Mouse (Mus musculus) WW6 (cell line): Measurements from ENCODE around the gene Trove2.
"Not testable (repeated sequence)": the region's sequence is repeated elsewhere in the genome, so short reads cannot be mapped to it uniquely, and the experiment has no call there.

Experiments
- DNase-seq: peaks from one replicate; pipeline ENCODE4 v3.0.0-alpha.2; 2013; ENCODE audit warnings: low read depth, low spot score

Trove2 gene

GRCm38 (mm10) chr1:143739361-143740350 lies 37.2 kb downstream of the Trove2 start:
- DNase-seq = no peak

- no peak for DNase-seq
Observed at GRCm38 (mm10) chr1:143738811-143739210, 38.1 kb downstream of the Trove2 start.

DNA sequence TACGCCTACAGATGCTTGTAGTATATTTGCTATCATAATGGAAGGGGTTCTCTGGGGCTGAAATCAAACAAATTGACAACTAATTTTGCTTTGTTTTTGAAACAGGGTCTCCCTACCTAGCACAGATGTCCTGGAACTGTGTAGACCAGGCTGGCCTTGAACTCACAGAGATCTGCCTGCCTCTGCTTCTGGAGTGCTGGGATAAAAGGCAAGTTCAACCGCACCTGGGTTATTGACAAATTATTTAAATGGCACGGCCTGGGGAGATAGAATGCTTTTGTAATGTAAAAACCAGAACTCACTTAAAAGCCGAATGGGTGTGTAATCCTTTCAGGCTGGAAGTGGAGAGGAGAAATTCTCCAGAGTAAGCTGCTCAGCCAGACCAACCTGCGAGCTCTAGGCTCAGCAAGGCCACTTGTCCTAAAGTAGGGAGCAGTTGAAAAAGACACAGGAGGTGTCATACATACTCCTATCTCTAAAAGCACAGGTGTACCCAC lies 42.9 kb downstream of the Trove2 start:
- no peak for DNase-seq

GRCm38 (mm10) chr1:143731691-143732090 lies 45.2 kb downstream of the Trove2 start:
- no peak for DNase-seq

DNA sequence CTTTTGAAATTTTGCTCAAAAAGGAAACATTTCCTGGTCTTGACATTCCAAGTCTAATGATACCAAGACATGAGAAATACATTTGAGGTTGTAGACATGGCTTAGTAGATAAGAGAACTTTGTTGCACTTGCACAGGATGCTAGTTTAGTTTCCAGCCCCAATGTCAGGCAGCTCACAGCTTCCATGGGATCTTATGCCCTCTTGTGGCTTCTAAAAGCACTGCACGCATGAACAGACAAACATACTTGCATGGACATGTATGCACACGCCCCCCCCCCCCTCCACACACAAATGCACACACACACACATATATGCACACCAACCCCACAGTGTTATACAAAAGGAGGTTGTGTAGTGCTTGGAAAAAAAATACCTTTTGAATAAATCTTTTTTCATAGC lies 46.0 kb downstream of the Trove2 start:
- DNase-seq = no peak

- no peak for DNase-seq
Observed at GRCm38 (mm10) chr1:143727701-143728445, 49.0 kb downstream of the Trove2 start.

DNA sequence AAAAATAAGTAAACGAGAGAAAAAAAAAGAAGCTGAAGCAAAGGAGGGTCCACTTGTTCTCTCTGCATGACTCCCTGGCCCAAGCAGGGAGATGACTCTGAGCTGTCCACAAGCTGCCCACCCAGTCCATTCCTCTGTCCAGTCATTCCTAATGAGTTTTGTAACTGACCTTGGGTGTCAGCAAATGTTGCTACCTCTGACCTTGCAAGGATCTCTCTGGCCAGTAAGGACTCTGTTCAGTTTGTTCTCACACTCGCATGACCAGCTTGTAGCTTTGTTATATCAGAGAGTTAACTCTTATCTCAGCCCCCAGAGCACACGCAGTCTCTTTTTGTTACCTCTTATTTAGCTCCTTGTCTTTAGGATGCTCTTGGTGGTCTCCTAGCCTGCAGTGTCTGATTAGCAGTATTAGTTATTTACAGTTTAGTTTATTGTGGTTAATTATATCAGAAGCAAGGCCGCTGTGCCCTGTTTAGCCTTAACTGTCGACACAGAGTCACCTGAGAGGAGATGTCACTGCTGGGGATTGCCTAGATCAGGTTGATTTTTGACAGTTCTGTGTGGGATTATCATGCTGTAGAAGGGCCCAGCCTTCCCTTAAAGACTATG lies 52.3 kb downstream of the Trove2 start:
- no peak for DNase-seq

GRCm38 (mm10) chr1:143716038-143716437 lies 60.8 kb downstream of the Trove2 start, which contains the start of gene Glrx2:
Glrx2 (plus strand) TSS chr1:143716338.
- DNase-seq = not testable (repeated sequence)

DNA sequence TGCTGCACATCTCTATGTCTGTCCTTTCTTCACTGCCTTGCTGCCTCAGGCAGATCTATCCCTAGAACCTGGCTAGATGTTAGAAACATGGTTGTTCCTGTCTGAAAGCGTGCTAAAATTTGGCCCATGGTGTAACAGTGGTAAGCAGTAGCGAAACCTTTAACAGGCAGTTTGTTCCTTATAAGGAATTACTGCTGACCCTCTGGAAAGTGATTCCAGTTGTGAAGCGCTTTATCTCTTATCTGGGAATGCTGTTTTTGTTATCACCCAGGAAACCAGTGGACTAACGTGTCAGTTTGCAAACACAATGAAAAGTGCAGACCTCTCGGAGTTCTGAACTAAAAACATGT lies 66.3 kb downstream of the Trove2 start:
- DNase-seq = no peak

DNA sequence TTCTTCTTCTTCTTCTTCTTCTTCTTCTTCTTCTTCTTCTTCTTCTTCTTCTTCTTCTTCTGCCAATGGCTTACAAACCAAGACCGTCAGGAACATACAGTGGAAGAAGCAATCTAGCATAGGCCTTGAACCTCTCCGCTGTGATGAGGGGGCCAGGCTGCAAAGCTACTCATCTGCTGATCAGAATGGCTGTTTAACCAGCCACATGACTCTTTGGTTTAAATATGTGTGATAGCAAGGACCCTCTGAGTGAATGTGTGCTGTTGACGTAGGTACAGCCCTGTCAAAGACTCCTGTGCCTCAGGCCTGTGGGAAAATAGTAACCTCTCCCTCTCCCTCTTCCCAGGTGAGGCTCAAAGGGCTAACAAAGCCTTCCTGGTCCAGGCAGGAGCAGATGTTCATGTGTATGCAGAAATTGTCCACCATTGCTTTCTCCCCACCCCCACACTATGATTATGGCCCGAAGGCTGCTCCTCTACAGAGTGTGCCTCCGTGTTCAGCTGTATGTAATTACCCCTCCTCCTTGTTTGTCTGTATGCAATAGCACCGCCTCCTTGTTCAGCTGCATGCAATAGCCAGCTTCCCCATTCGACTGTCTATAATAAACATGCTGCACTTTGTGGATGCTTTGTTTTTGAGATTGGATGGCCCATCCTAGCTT lies 66.8 kb downstream of the Trove2 start:
- no peak for DNase-seq

GRCm38 (mm10) chr1:143708361-143708760 lies 68.5 kb downstream of the Trove2 start:
- DNase-seq = no peak

GRCm38 (mm10) chr1:143707006-143707405 lies 69.9 kb downstream of the Trove2 start:
- no peak for DNase-seq

GRCm38 (mm10) chr1:143702741-143703262 lies 74.1 kb downstream of the Trove2 start, which contains the start of gene Cdc73:
Cdc73 (minus strand) TSS chr1:143702893.
- DNase-seq = peak; percentile 56

DNA sequence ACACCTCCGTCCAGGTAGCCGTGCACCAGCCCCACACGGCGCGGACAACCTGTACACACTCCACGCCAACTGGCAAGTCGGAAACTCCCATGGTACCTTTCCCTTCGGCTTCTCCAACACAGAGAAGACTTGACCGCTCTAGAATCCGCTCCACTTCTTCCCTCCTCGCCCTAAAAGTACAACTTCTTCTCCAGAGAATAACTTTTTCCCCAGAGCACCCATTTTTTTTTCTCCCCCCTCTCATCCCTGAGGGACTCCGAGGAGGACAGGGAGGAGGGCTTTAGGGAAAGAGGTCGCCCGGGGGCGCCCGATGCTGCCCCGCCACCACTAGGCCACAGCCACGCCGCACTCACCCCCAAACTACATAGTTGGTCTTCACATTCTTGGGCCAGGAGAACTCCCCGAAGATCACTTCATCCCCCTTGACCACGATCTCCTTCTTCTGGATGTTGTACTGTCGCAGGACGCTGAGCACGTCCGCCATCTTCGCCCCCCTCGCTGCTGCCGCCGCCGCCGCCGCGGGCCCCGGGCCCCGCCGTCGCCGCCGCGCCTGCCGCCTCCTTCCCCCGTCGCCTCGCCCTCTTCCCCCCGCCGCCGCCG lies 74.6 kb downstream of the Trove2 start:
- DNase-seq = no peak

GRCm38 (mm10) chr1:143701736-143702135 lies 75.1 kb downstream of the Trove2 start:
- no peak for DNase-seq
